Mouse (Mus musculus) heart, adult 11 months (tissue): ENCODE measurements at regions not wholly inside any gene's neighbourhood (a gene's known extent, or its start where the extent isn't known, plus 50 kb on each side); places are given as distances from the start of the nearest gene placed in this dataset.
A peak's percentile ranks its signal among the peaks of the same experiment; 100 is the strongest.

Experiments used
- DNase-seq: peaks from one replicate; pipeline ENCODE4 v3.0.0; 2022

DNA sequence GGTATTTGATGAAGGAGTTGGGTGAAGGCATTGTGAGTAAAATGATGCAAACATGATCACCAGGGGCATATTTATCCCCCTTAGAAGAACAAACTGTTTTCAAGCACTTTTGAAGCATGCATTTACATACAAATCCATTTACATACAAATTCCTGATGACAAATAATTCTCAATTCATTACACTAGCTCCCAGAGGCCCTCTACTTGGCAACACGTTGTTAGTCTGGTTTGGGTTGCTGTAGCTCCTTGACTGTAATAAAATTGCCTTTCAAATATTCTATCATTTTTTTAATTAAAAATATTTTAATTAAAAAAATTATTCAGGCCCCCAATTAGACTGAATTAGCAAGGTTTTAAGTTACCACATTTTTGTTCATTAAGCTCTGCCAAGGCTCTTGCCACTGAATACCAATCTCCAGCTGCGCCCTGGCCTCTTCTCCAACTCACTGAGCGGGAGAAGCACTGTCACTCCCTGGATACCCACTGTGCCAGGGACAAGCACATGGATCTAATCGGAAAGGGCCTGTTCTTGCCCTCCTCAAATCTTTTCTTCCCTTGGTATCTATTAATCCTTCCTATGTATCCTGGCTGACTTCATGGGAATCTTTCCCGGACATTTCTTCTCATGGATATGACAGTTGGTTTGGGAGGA lies 147.1 kb upstream of the Pou3f4 start:
- DNase-seq: no peak

DNA sequence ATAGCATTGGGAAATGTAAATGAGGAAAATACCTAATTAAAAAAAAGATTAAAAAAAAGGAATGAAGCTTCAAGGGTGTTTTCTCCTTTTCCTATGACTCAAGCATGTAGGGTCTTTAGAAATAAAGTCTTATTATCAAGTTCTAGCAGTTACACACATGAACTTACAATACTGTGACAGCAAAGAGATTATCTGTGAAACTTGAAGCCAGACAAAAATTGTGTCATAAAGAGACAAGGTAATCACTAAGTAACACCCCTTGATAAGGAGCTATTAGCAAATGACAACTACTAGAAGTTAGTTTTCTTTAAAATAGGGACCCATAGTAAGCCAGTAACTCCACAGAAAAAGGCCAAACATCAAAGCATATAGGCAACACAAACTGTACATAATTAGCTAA lies 140.9 kb upstream of the Pou3f4 start:
- DNase-seq: no peak

DNA sequence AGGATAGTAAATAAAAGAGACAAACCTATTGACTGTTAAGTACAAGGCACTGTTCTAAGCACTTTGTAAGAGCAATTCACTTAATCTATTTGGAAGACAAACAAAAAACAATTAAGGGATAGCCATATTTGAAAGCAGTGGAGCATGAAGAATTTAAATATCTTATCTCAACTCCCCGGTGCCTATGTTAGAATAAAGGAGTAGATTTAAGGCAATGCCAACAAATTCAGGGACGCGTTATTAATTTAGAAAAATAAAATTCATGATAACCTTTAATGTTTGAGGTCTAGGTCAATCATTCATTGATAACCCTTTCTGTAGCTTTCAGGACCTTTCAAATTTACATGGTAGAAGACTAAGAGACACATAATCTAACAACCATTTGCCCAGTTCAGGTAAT lies 135.5 kb upstream of the Pou3f4 start:
- DNase-seq: no peak

DNA sequence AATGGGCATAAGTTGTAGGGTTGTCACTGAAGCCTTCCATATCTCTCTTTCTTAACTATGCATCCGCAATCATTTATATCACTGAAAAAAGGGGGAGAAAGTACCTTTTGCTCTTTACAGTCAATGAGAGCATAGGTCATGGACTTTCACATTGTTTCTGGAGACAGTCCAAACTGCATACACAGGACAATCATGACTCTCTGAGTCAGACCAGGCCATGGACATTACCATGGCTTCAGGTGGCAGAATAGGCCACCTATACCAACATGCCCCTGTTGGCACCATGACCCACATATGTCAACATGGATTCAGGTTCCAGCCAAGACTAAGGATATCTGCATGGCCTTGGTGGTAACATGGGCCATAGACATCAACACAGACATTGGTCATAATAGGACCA lies 133.5 kb upstream of the Pou3f4 start:
- peak; percentile 65 for DNase-seq

DNA sequence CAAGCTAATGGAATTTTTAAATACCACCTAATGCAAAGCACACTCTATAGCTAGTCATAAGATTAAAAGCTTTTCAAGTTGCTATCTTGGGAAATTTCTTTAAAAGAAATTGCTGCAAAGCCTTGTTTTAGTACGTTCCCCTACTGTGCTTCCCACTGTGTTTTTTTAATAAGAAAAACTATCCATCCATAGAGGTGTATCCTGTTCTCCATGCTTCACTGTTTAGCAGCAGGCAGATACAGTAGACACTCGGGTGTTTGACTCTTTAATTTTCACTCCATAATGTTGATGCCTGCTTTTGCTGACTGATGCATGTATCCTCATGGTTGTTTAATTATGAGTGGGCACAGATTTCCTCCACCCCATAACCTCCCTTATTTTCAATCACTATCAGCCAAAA lies 113.6 kb upstream of the Pou3f4 start:
- DNase-seq: no peak

DNA sequence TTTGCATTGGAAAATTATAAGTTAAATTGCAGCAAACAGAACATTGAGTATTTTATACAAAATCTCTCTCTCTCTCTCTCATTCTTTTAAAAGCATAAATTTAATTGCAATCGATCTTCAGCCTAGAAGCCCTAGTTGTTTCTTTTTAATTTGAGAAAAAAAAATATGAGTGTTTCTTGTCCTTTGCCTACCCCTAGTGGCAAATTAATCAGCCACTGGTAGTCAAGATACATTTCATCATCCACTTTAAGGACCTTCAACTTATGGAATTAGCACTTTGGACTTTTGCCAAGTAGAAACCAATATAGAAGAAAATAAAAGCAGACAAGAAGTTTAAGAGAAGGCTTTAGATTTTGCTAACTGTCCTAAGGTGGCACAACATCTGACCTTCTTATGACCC lies 99.9 kb upstream of the Pou3f4 start:
- DNase-seq: no peak

DNA sequence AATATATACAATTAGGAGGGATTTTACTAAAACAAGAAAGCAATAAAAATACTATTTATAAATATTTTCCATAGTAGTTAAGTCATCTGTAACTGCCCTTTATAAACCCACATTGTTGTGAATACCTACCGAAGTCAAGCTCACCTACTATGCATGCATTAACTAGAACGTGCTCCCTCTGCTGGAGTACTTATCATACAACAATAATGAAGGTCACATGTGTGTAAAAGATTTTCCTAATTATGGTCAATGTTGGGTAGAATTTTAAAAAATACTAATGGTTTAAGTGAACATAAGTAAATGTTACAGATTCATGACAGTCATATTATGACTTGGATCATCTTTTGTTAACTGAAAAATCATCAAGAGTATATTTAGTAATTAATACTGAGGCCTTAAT lies 50.0 kb upstream of the Pou3f4 start:
- DNase-seq: no peak
